Mouse (Mus musculus) forebrain, postnatal 0 days (tissue): ENCODE results near the gene Adra2b. TPM values are rescaled to one million over a fixed set of nuclear protein-coding genes. Genes with fewer than 3 reads are reported as not detected.

Experiments
- ATAC-seq: fragments of 200-750 bp; cut with Nextera tagmentation; 2 replicates; pipeline ENCODE4 v1.8.0; 2017; ENCODE audit warnings: mild to moderate bottlenecking, moderate library complexity
- DNase-seq: peaks from one replicate; pipeline ENCODE4 v3.0.0-alpha.2; 2015
- H3K27ac ChIP-seq: fragments of 300-500 bp; sonication (generic); 2 replicates; pipeline ENCODE4 v1.5.1; 2014; ENCODE audit warnings: low read depth, mild to moderate bottlenecking, antibody characterized with exemption, low read length, moderate library complexity, mixed read lengths
- H3K27me3 ChIP-seq: fragments of 300-500 bp; sonication (generic); 2 replicates; pipeline ENCODE4 v1.6.1; 2014; ENCODE audit warnings: mild to moderate bottlenecking, low read length, mixed read lengths; ENCODE audit not compliant: insufficient read depth
- H3K36me3 ChIP-seq: fragments of 300-500 bp; sonication (generic); 2 replicates; pipeline ENCODE4 v1.6.1; 2014; ENCODE audit warnings: mild to moderate bottlenecking, moderate library complexity; ENCODE audit not compliant: insufficient read depth
- H3K4me1 ChIP-seq: fragments of 300-500 bp; sonication (generic); 2 replicates; pipeline ENCODE4 v1.6.1; 2014; ENCODE audit warnings: antibody characterized with exemption; ENCODE audit not compliant: insufficient read depth
- H3K4me2 ChIP-seq: fragments of 300-500 bp; sonication (generic); 2 replicates; pipeline ENCODE4 v1.6.1; 2014; ENCODE audit warnings: low read depth, mild to moderate bottlenecking, moderate library complexity
- H3K4me3 ChIP-seq: fragments of 300-500 bp; sonication (generic); 2 replicates; pipeline ENCODE4 v1.5.1; 2014; ENCODE audit warnings: low read depth, low read length, mixed read lengths
- H3K9ac ChIP-seq: fragments of 300-500 bp; sonication (generic); 2 replicates; pipeline ENCODE4 v1.6.1; 2014; ENCODE audit warnings: mild to moderate bottlenecking
- H3K9me3 ChIP-seq: fragments of 300-500 bp; sonication (generic); 2 replicates; pipeline ENCODE4 v1.6.1; 2016; ENCODE audit warnings: low read length
- CTCF ChIP-seq: sonication (generic); IDR thresholded peaks from 2 replicates; pipeline ENCODE4 v1.5.1; 2016; ENCODE audit warnings: antibody characterized with exemption, control low read depth, low read depth
- WGBS: fragments of 180-500 bp; shearing (Covaris S2); extraction: QIAGEN DNeasy Blood & Tissue Kit; methylation state at CpG from one replicate; pipeline ENCODE4 v1.1.7; 2014; 5-methylcytosine and 5-hydroxymethylcytosine counted together
- polyA plus RNA-seq: library from polyadenylated mRNA; unstranded; fragments of >200 nt; fragmentation: Nextera tagmentation; extraction: Ambion mirVana; gene quantifications from 2 replicates; pipeline ENCODE4 v1.2.1, GENCODE M21; 2015
- total RNA-seq: library from RNA; depleted of rRNA; stranded (reverse); fragments of >200 nt; gene quantifications from 2 replicates; pipeline ENCODE4 v1.2.3, GENCODE M21; 2014; rRNA removed

Adra2b gene
- 0.46 and 0.67 TPM in 2 replicates for total RNA-seq
- 0.38 and 0.80 TPM in 2 replicates for polyA plus RNA-seq

GRCm38 (mm10) chr2:127362459-127363281, at the start of gene Adra2b:
Adra2b (plus strand) TSS chr2:127363208.
- Histone ChIP-seq H3K4me3 (peak within 1 kb of the TSS; percentile 41), H3K36me3 (no peaks in the 10 kb centered on the region), H3K9me3 (no peaks in the 10 kb centered on the region), H3K4me2 (peak within 1 kb of the TSS; percentile 71), H3K9ac (no peak within 1 kb of the TSS), H3K27me3 (peaks cover 35% of the 10 kb centered on the region), H3K27ac (no peak within 1 kb of the TSS), H3K4me1 (no peaks in the 10 kb centered on the region)
- TF ChIP-seq CTCF, result peak; percentile 91
- DNase-seq (peak; percentile 82), ATAC-seq (peak; percentile 86)
- WGBS, result under 1% methylated on average over 45 of the region's 49 CpGs

GRCm38 (mm10) chr2:127313878-127314277, 49.1 kb upstream of the Adra2b start:
- H3K4me3 ChIP-seq, result no peak overlapping the region
- no peaks in the 10 kb centered on the region for H3K36me3 ChIP-seq
- H3K4me1 ChIP-seq, result no peaks in the 10 kb centered on the region
- H3K27ac ChIP-seq, result no peak overlapping the region
- ATAC-seq (no peak), DNase-seq (no peak)
- H3K27me3 ChIP-seq, result no peaks in the 10 kb centered on the region
- 61% methylated on average over 4 of the region's 4 CpGs for WGBS
- 0 out of 2 replicates have a peak, but pooled peaks have one; percentile 11 for TF ChIP-seq CTCF
- no peaks in the 10 kb centered on the region for H3K9me3 ChIP-seq
- no peak overlapping the region for H3K4me2 ChIP-seq
- no peak overlapping the region for H3K9ac ChIP-seq

GRCm38 (mm10) chr2:127314467-127315154, 48.4 kb upstream of the Adra2b start:
- no peak for DNase-seq

GRCm38 (mm10) chr2:127315155-127315470, 47.9 kb upstream of the Adra2b start:
- no peak for TF ChIP-seq CTCF
- Histone ChIP-seq H3K36me3 (no peaks in the 10 kb centered on the region), H3K27me3 (no peaks in the 10 kb centered on the region), H3K9me3 (no peaks in the 10 kb centered on the region), H3K9ac (no peak overlapping the region), H3K4me1 (no peaks in the 10 kb centered on the region), H3K27ac (no peak overlapping the region), H3K4me2 (no peak overlapping the region), H3K4me3 (no peak overlapping the region)
- ATAC-seq (no peak), DNase-seq (no peak)
- 100% methylated on average over 1 of the region's 1 CpGs for WGBS

More at GRCm38 (mm10) chr2:127314467-127315154, 48.4 kb upstream of the Adra2b start:
- no peak overlapping the region for H3K27ac ChIP-seq
- no peak for TF ChIP-seq CTCF
- H3K4me1 ChIP-seq, result no peaks in the 10 kb centered on the region
- WGBS, result 73% methylated on average over 6 of the region's 6 CpGs
- H3K9me3 ChIP-seq, result no peaks in the 10 kb centered on the region
- no peak overlapping the region for H3K4me2 ChIP-seq
- H3K36me3 ChIP-seq, result no peaks in the 10 kb centered on the region
- H3K27me3 ChIP-seq, result no peaks in the 10 kb centered on the region
- H3K4me3 ChIP-seq, result no peak overlapping the region
- ATAC-seq, result no peak
- H3K9ac ChIP-seq, result no peak overlapping the region

- no peaks in the 10 kb centered on the region for H3K9me3 ChIP-seq
- H3K36me3 ChIP-seq, result no peaks in the 10 kb centered on the region
- no peak overlapping the region for H3K9ac ChIP-seq
- no peaks in the 10 kb centered on the region for H3K27me3 ChIP-seq
- no peak overlapping the region for H3K4me2 ChIP-seq
- DNase-seq (no peak), ATAC-seq (no peak)
- TF ChIP-seq CTCF, result no peak
- no peak overlapping the region for H3K27ac ChIP-seq
- H3K4me3 ChIP-seq, result no peak overlapping the region
- 78% methylated on average over 5 of the region's 5 CpGs for WGBS
- no peaks in the 10 kb centered on the region for H3K4me1 ChIP-seq
These were observed 46.6 kb upstream of the Adra2b start for GRCm38 (mm10) chr2:127316431-127316830.

GRCm38 (mm10) chr2:127318136-127318535, 44.9 kb upstream of the Adra2b start:
- ATAC-seq (no peak), DNase-seq (no peak)
- no peak overlapping the region for H3K4me3 ChIP-seq
- H3K27ac ChIP-seq, result no peak overlapping the region
- H3K9me3 ChIP-seq, result no peaks in the 10 kb centered on the region
- no peaks in the 10 kb centered on the region for H3K36me3 ChIP-seq
- no peak overlapping the region for H3K4me2 ChIP-seq
- WGBS, result 88% methylated on average over 4 of the region's 4 CpGs
- TF ChIP-seq CTCF, result no peak
- no peaks in the 10 kb centered on the region for H3K4me1 ChIP-seq
- H3K9ac ChIP-seq, result no peak overlapping the region
- no peaks in the 10 kb centered on the region for H3K27me3 ChIP-seq

- Histone ChIP-seq H3K36me3 (no peaks in the 10 kb centered on the region), H3K9ac (no peak overlapping the region), H3K27me3 (no peaks in the 10 kb centered on the region), H3K9me3 (no peaks in the 10 kb centered on the region), H3K4me1 (no peaks in the 10 kb centered on the region), H3K27ac (no peak overlapping the region), H3K4me2 (no peak overlapping the region), H3K4me3 (no peak overlapping the region)
- DNase-seq, result no peak
- no peak for TF ChIP-seq CTCF
- 82% methylated on average over 4 of the region's 4 CpGs for WGBS
- no peak for ATAC-seq
These were observed 43.9 kb upstream of the Adra2b start for GRCm38 (mm10) chr2:127319071-127319470.
